Mouse (Mus musculus) A20 (cell line): ENCODE data around the gene Mrpl45.

Experiments used
- DNase-seq: peaks from one replicate; pipeline ENCODE4 v3.0.0-alpha.2; 2011; ENCODE audit warnings: low read depth, low spot score

Gene Mrpl45

DNA sequence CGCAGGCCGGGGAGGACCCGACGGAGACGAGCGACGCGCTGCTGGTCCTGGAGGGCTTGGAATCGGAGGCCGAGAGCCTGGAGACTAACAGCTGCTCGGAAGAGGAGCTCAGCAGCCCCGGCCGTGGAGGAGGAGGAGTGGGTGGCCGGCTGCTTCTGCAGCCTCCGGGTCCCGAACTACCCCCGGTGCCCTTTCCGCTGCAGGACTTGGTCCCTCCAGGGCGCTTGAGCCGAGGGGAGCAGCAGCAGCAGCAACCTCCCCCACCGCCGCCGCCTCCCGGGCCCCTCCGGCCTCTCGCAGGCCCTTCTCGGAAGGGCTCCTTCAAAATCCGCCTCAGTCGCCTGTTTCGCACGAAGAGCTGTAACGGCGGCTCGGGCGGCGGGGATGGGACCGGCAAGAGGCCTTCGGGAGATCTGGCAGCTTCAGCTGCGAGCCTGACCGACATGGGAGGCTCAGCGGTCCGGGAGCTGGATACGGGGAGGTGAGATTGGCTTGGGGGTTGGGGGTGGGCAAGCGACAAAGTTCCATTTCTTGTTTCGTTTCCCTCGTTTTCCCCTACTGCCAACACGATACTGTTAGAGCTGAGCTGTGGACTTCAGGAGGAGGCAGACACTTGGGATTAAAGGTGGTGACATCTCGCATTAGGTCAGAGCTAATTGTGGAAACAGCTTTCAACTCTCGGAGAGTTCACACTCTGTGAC is 47.6 kb downstream of the Mrpl45 start:
- peak; percentile 74 for DNase-seq

DNA sequence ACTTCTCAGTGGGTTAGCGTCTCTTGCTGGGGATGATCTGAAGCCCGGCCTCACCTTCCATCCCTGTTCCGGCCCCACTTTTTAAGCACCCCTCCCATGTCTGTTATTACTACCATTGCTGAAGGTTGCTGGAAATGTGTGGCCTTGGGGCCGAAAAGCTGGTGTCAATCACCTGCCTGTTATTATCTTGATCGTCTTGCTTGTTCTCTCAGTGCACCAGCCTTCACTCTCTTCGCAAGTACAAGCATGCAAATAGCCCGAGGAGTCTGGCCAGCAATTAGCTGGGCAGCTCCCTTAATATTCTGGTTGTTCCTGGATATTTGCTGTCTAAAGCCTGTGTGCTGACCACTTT is 48.1 kb downstream of the Mrpl45 start:
- no peak for DNase-seq

DNA sequence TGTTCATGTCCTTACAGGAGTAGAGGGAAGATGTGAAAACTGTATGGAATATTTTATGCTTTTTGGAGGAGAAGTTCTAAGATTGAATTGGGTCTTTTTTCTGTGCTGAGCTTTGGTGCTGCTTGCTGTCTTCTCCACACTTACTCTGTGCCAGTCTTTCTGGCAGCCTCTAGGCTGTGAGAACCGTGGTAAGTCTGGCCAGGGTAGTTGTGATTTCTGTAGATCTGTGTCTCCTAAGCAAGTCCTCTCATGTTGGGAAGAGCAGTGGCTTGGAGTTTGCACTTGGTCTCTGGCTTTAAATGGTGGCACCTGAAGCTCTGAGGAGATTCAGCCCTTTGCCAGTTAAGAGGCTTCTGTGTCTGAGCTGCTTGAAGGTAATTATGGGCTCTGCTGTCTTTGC is 50.0 kb downstream of the Mrpl45 start:
- DNase-seq: no peak

DNA sequence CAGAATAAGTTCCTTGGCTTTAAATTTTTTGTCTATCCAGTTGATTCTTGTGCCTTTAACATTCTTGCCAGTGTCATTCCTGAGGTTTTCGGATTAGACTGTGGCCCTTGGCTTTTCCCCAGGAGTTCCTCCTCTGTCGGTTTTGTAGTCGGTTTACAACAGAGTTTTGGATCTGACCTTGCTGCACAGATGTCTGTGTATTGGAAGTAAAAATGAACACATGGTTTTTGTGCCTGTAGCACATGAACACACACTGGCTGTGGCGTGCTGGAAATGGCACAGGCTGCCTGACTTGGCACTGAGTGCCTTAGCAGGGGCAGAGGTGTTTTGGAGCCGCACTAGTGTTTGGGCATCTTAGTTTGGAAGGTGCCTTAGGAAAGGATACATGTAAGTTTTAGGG is 53.0 kb downstream of the Mrpl45 start:
- DNase-seq: no peak

DNA sequence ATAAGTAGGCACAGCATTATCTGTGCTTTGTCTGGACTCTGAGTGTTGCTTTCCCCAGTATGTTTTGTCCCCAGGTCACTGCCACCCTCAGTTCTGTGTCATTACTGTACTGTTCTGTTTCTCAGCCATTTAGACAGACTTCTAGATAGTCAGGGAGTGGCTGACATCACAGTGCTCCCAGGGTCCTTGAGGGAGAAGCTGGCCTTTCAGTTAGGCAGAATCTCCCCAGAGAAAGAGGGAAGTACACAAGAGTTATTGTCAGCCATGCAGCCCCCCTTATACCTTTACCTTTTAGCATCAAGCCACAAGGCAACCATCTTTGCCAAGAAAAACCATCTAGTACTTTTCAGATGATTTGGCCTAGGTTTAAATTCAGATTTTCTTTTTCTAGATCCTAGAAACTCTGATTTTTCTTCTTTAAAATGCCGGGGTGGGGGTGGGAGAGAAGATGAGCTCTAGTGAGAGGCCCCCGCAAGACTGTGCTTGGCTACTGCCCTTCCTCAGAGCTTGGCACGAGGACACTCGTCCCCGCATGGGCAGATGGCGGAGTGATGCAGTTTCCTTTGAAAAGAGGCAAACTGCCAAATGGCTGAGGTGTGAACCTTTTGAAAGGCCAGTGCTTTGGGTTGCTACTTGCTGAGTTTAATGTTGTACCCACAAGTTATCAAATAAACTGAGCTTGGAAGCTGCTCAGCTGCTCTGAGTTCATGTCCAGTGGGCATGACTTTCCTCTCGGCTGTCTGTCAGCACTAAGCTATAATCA is 55.0 kb downstream of the Mrpl45 start:
- DNase-seq: no peak

DNA sequence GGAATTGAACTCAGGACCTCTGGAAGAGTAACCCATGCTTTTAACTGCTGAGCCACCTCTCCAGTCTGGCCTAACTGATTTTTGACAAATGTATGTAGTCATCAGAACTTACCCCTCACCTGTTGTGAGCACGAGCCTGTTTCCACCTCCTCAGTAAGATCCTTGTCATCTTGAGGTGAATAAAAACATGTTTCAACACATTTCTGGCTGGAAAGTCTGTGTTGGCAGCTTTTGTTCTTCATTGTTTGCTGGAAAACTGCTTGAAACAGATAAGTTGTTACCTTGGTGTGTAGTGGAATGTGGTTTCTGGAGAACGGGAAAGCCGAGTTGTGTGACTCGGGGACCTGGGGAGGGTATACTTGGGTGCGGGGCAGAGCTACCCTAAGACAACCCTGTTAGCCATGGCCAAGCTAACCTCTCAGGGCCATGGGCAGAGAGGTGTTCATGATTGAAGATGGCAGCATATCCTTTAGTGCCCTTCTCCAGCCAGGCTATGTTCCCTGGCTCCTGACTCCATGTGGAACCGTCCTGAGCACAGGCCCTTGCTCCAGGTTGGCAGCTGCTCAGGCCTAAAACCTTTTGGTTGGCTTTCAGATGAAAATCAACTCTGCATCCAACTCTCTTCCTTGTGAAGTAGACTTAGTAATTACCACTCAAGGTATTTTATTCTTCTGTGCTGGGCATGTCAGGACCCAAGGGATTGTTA is 56.8 kb downstream of the Mrpl45 start:
- DNase-seq: no peak

DNA sequence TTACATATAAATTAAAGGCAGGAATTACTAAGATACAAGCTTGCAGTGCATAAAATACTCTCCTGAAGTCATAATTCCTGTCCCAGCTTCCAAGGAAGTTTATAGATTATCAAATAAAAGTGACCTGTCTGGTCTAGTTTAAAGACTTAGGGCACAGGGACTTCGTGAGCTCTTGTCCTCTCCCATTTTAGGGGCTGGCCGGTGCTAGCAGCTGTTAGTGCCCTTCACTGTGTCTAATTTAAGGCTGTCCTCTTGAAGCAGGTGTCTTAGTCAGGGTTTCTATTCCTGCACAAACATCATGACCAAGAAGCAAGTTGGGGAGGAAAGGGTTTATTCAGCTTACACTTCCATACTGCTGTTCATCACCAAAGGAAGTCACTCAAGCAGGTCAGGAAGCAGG is 57.9 kb downstream of the Mrpl45 start:
- DNase-seq: no peak
